Mouse (Mus musculus) spleen, postnatal 10 days (tissue): Measurements from ENCODE around the gene Map3k9.

Source experiments
- DNase-seq, 2 experiments: peaks; one replicate each; pipeline ENCODE4 v3.0.0; 2021 to 2022; ENCODE audit warnings: low spot score in 2 of 2

The Map3k9 gene

GRCm38 (mm10) chr12:81787262-81787661, 6.3 kb upstream of the Map3k9 start:
- peak in 1 of 2 experiments; percentile 26 for DNase-seq

- DNase-seq, result no peak
Measured at GRCm38 (mm10) chr12:81783301-81783700, 2.3 kb upstream of the Map3k9 start.

GRCm38 (mm10) chr12:81782606-81783005, 1.6 kb upstream of the Map3k9 start:
- DNase-seq, result no peak

- DNase-seq, result peak; percentile 20 to 31
Measured at GRCm38 (mm10) chr12:81780271-81781093, 493 bp downstream of the Map3k9 start.

GRCm38 (mm10) chr12:81779831-81780230, 1.1 kb downstream of the Map3k9 start:
- peak in 1 of 2 experiments; percentile 38 for DNase-seq

GRCm38 (mm10) chr12:81776191-81776590, 4.8 kb downstream of the Map3k9 start:
- peak in 1 of 2 experiments; percentile 35 for DNase-seq

GRCm38 (mm10) chr12:81775641-81776040, 5.3 kb downstream of the Map3k9 start:
- DNase-seq, result no peak

- no peak for DNase-seq
Measured at GRCm38 (mm10) chr12:81774186-81774585, 6.8 kb downstream of the Map3k9 start.

- DNase-seq, result no peak
Measured at GRCm38 (mm10) chr12:81769458-81769857, 11.5 kb downstream of the Map3k9 start.

- DNase-seq, result no peak
Measured at GRCm38 (mm10) chr12:81765386-81765785, 15.6 kb downstream of the Map3k9 start.

GRCm38 (mm10) chr12:81764370-81764769, 16.6 kb downstream of the Map3k9 start:
- no peak for DNase-seq

- DNase-seq, result peak in 1 of 2 experiments; percentile 64
Measured at GRCm38 (mm10) chr12:81754651-81755050, 26.3 kb downstream of the Map3k9 start.

GRCm38 (mm10) chr12:81751116-81751515, 29.9 kb downstream of the Map3k9 start:
- DNase-seq, result peak in 1 of 2 experiments; percentile 26

GRCm38 (mm10) chr12:81748918-81749317, 32.1 kb downstream of the Map3k9 start:
- DNase-seq, result no peak

- DNase-seq, result no peak
Measured at GRCm38 (mm10) chr12:81748021-81748576, 32.9 kb downstream of the Map3k9 start.

GRCm38 (mm10) chr12:81746400-81747024, 34.5 kb downstream of the Map3k9 start:
- no peak for DNase-seq

- no peak for DNase-seq
Measured at GRCm38 (mm10) chr12:81735246-81736070, 45.5 kb downstream of the Map3k9 start.

- DNase-seq, result no peak
Measured at GRCm38 (mm10) chr12:81726246-81726822, 54.6 kb downstream of the Map3k9 start.

GRCm38 (mm10) chr12:81724776-81725175, 56.2 kb downstream of the Map3k9 start:
- no peak for DNase-seq

- DNase-seq, result no peak
Measured at GRCm38 (mm10) chr12:81723375-81723774, 57.6 kb downstream of the Map3k9 start.

GRCm38 (mm10) chr12:81719715-81720114, 61.3 kb downstream of the Map3k9 start:
- DNase-seq, result peak in 1 of 2 experiments; percentile 45
